Mouse (Mus musculus): ENCODE measurements around the gene Cmtm7.
A peak's percentile ranks its signal among the peaks of the same experiment; 100 is the strongest.

Gene Cmtm7

GRCm38 (mm10) chr9:114794491-114794890 lies 12.8 kb upstream of the Cmtm7 start:
- DNase-seq (ENCODE audit: low spot score): peak; percentile 7

GRCm38 (mm10) chr9:114793764-114794295 lies 12.2 kb upstream of the Cmtm7 start:
- DNase-seq (ENCODE audit: low spot score): no peak

- no peak for DNase-seq (ENCODE audit: low spot score)
Measured at GRCm38 (mm10) chr9:114789989-114790388, 8.3 kb upstream of the Cmtm7 start.

GRCm38 (mm10) chr9:114789557-114789956 lies 7.9 kb upstream of the Cmtm7 start:
- DNase-seq (ENCODE audit: low spot score): no peak

GRCm38 (mm10) chr9:114788697-114789096 lies 7.0 kb upstream of the Cmtm7 start:
- no peak for DNase-seq (ENCODE audit: low spot score)

- no peak for DNase-seq (ENCODE audit: low spot score)
Measured at GRCm38 (mm10) chr9:114787716-114788115, 6.1 kb upstream of the Cmtm7 start.

GRCm38 (mm10) chr9:114787134-114787533 lies 5.5 kb upstream of the Cmtm7 start:
- DNase-seq (ENCODE audit: low spot score): no peak

- DNase-seq (ENCODE audit: low spot score): peak; percentile 8
Measured at GRCm38 (mm10) chr9:114785432-114786125, 3.9 kb upstream of the Cmtm7 start.

- peak; percentile 20 for DNase-seq (ENCODE audit: low spot score)
Measured at GRCm38 (mm10) chr9:114780746-114781525, 720 bp downstream of the Cmtm7 start.

- DNase-seq (ENCODE audit: low spot score): no peak
Measured at GRCm38 (mm10) chr9:114779984-114780745, 1.5 kb downstream of the Cmtm7 start.

- DNase-seq (ENCODE audit: low spot score): no peak
Measured at GRCm38 (mm10) chr9:114778877-114779276, 2.8 kb downstream of the Cmtm7 start.

GRCm38 (mm10) chr9:114778047-114778390 lies 3.6 kb downstream of the Cmtm7 start:
- DNase-seq (ENCODE audit: low spot score): no peak

- DNase-seq (ENCODE audit: low spot score): no peak
Measured at GRCm38 (mm10) chr9:114777178-114778046, 4.2 kb downstream of the Cmtm7 start.

- no peak for DNase-seq (ENCODE audit: low spot score)
Measured at GRCm38 (mm10) chr9:114776361-114776760, 5.3 kb downstream of the Cmtm7 start.

GRCm38 (mm10) chr9:114775272-114775671 lies 6.4 kb downstream of the Cmtm7 start:
- peak; percentile 57 for DNase-seq (ENCODE audit: low spot score)

- no peak for DNase-seq (ENCODE audit: low spot score)
Measured at GRCm38 (mm10) chr9:114774629-114775028, 7.0 kb downstream of the Cmtm7 start.

GRCm38 (mm10) chr9:114771565-114771964 lies 10.1 kb downstream of the Cmtm7 start:
- DNase-seq (ENCODE audit: low spot score): no peak

GRCm38 (mm10) chr9:114770224-114770623 lies 11.4 kb downstream of the Cmtm7 start:
- DNase-seq (ENCODE audit: low spot score): no peak

- DNase-seq (ENCODE audit: low spot score): no peak
Measured at GRCm38 (mm10) chr9:114768066-114768465, 13.6 kb downstream of the Cmtm7 start.

GRCm38 (mm10) chr9:114767507-114767906 lies 14.1 kb downstream of the Cmtm7 start:
- no peak for DNase-seq (ENCODE audit: low spot score)

GRCm38 (mm10) chr9:114767030-114767429 lies 14.6 kb downstream of the Cmtm7 start:
- DNase-seq (ENCODE audit: low spot score): no peak

- DNase-seq (ENCODE audit: low spot score): no peak
Measured at GRCm38 (mm10) chr9:114763341-114763740, 18.3 kb downstream of the Cmtm7 start.

Measured in adipocyte (in vitro differentiated cells).